ENCODE assay signal across 8 mouse cellular contexts in the genomic region with DNA sequence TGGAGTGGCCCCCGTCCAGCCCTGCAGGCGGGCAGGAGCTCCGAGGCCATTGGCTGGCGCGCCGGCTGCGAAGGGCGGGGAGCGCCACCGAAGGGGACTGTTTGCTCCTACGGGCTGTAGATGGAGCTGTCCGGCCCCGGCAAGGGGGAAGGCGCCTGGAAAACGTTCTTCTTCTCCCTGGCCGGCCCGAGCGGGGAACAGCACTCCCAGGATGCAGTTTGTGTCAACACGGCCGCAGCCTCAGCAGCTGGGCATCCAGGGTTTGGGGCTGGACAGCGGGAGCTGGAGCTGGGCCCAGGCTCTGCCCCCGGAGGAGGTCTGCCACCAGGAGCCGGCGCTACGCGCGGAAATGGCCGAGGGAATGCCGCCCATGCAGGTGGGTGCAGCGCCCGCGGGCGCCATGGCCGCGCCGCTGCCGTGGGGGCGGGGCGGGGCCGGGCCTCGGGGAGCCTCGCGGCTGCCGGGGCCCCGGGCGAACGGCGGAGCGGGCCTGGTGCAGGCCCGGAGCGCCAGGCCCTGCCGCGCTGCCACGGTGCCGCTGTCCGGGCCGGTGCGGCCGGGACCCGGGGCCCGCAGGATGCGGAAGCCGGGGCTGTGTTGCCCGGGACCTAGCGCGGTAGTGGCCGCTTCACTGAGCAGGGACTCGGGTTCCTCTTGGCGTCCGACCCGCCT. TPM values are rescaled to one million over a fixed set of nuclear protein-coding genes. Genes with fewer than 3 reads are reported as not detected.
DNase-seq lines count a peak whose midpoint lies in the region; ATAC-seq lines count a peak whose summit lies in the region.

No protein-coding gene starts in this region.

- H3K27me3 ChIP-seq in hindbrain, embryonic 13.5 days, result no peaks in the 10 kb centered on the region

- peaks cover 27% of the 10 kb centered on the region for H3K36me3 ChIP-seq in hindbrain, embryonic 13.5 days

- H3K4me2 ChIP-seq in hindbrain, embryonic 13.5 days, result peak overlapping the region; percentile 94

- H3K9ac ChIP-seq in hindbrain, embryonic 13.5 days, result peak overlapping the region; percentile 97

- under 1% methylated on average over 68 of the region's 71 CpGs for WGBS in hindbrain, embryonic 13.5 days

- H3K4me3 ChIP-seq in hindbrain, embryonic 13.5 days, result peak overlapping the region; percentile 94

- H3K9me3 ChIP-seq in hindbrain, embryonic 13.5 days, result no peaks in the 10 kb centered on the region

- peak; percentile 96 for DNase-seq in Muller cell, postnatal 12 days (ENCODE audit: inconsistent ontology term)
- DNase-seq in cerebellum, adult 9-11 months, result peak; percentile 94
- peak; percentile 83 to 89 for DNase-seq in frontal cortex, postnatal 10 days (ENCODE audit: low spot score in 2 of 2)
- peak; percentile 76 to 86 for DNase-seq in layer of hippocampus, postnatal 25 days (ENCODE audit: extremely low spot score in 1 of 2, low spot score in 1 of 2)
- peak; percentile 93 for DNase-seq in lung, postnatal 25 days (ENCODE audit: low spot score)
- DNase-seq in retina, embryonic 14.5 days (ENCODE audit: low spot score), result peak; percentile 92
- DNase-seq in thymus, postnatal 4 days, result peak; percentile 82

- peaks cover 22% of the 10 kb centered on the region for H3K4me1 ChIP-seq in hindbrain, embryonic 13.5 days (replicated peaks)

- H3K27ac ChIP-seq in hindbrain, embryonic 13.5 days, result peak overlapping the region; percentile 98

- peak; percentile 97 for ATAC-seq in hindbrain, embryonic 13.5 days (ENCODE audit: low FRiP score)

RNA-seq across cellular contexts. Expression of a gene that starts 0.6 kb away (rescaled TPM):
- polyA plus RNA-seq in hindbrain, embryonic 13.5 days (2015; fragmentation: Nextera tagmentation; extraction: Ambion mirVana), result 22.2 and 22.3 TPM in 2 replicates
- total RNA-seq in layer of hippocampus, postnatal 25 days (2021), result 10 to 100 TPM; 15.3 to 17.1 TPM

RNA-seq across cellular contexts. Expression of a gene that starts 42.1 kb away (rescaled TPM):
- polyA plus RNA-seq in hindbrain, embryonic 13.5 days (2015; fragmentation: Nextera tagmentation; extraction: Ambion mirVana), result 17.9 and 18.1 TPM in 2 replicates
- 10 to 100 TPM; 18.5 to 23.5 TPM for total RNA-seq in layer of hippocampus, postnatal 25 days (2021)

RNA-seq across cellular contexts. Expression of a gene that starts 42.7 kb away (rescaled TPM):
- 20.0 and 22.5 TPM in 2 replicates for polyA plus RNA-seq in hindbrain, embryonic 13.5 days (2015; fragmentation: Nextera tagmentation; extraction: Ambion mirVana)
- total RNA-seq in layer of hippocampus, postnatal 25 days (2021), result 10 to 100 TPM; 17.0 to 17.3 TPM

RNA-seq across cellular contexts. Expression of a gene that starts 46.9 kb away (rescaled TPM):
- polyA plus RNA-seq in hindbrain, embryonic 13.5 days (2015; fragmentation: Nextera tagmentation; extraction: Ambion mirVana), result 15.3 and 16.6 TPM in 2 replicates
- 1 to 10 TPM; 3.8 to 4.9 TPM for total RNA-seq in layer of hippocampus, postnatal 25 days (2021)

Comparison
In these comparisons a context has a peak if more than half of its experiments do, and no peak if none do; other contexts are left out.
1. Peak in every context shown above with its lines: DNase-seq, ATAC-seq, H3K4me3 ChIP-seq and H3K27ac ChIP-seq.